ENCODE assay signal across 16 mouse cellular contexts in the genomic region with DNA sequence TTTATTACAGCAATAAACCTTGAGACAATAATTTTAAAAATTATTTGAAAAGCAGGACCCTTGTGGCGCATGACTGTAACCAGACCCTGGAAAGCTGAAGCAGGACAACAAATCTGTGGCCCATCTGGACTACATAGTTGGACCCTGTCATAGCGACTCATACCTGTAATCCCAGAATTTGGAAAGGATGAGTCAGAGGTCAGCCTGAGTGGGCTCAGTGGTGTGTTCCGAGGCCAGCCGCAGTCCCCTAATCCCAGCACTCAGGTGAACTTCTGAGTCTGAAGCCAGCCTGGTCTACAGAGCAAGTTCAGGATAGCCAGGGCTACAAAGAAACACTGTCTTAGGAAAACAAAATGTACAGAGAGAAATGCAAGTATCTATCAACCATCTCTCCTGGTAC.
"Had no signal": no experiment of that assay in that cellular context is flagged by ENCODE, and none has a peak within 500 bp of the region (broad histone marks: within the 10 kb centered on the region; RNA-seq: fewer than 3 reads in every experiment).

No protein-coding gene starts in this region.

- H3K9me3 ChIP-seq: liver, embryonic 15.5 days; midbrain, embryonic 12.5 days; neural tube, embryonic 15.5 days had no signal

- ATAC-seq: midbrain, embryonic 16.5 days had no signal

- H3K4me3 ChIP-seq: liver, embryonic 15.5 days; midbrain, embryonic 12.5 days; myocyte; neural tube, embryonic 13.5 days; neural tube, embryonic 15.5 days had no signal

- H3K36me3 ChIP-seq: liver, embryonic 15.5 days; midbrain, embryonic 12.5 days; neural tube, embryonic 13.5 days; neural tube, embryonic 15.5 days had no signal

- H3K4me2 ChIP-seq: liver, embryonic 15.5 days; lung, embryonic 14.5 days; midbrain, embryonic 12.5 days; neural tube, embryonic 13.5 days; neural tube, embryonic 15.5 days had no signal

- DNase-seq: lung, embryonic 14.5 days; lung, postnatal 10 days; midbrain, embryonic 14.5 days; retina, postnatal 1 day; right cerebral cortex, adult 18-20 months; right cerebral cortex, postnatal 25 days; right cerebral cortex, postnatal 4 days; thymus, adult 18-20 months; thymus, postnatal 25 days; thymus, postnatal 4 days had no signal

- H3K9ac ChIP-seq: liver, embryonic 15.5 days; lung, embryonic 14.5 days; midbrain, embryonic 12.5 days; neural tube, embryonic 13.5 days; neural tube, embryonic 15.5 days had no signal

- H3K27ac ChIP-seq: liver, embryonic 15.5 days; midbrain, embryonic 12.5 days; neural tube, embryonic 13.5 days; neural tube, embryonic 15.5 days had no signal

- H3K4me1 ChIP-seq: neural tube, embryonic 15.5 days had no signal

- H3K27me3 ChIP-seq: liver, embryonic 15.5 days; neural tube, embryonic 13.5 days; neural tube, embryonic 15.5 days had no signal
